In the genomic region with DNA sequence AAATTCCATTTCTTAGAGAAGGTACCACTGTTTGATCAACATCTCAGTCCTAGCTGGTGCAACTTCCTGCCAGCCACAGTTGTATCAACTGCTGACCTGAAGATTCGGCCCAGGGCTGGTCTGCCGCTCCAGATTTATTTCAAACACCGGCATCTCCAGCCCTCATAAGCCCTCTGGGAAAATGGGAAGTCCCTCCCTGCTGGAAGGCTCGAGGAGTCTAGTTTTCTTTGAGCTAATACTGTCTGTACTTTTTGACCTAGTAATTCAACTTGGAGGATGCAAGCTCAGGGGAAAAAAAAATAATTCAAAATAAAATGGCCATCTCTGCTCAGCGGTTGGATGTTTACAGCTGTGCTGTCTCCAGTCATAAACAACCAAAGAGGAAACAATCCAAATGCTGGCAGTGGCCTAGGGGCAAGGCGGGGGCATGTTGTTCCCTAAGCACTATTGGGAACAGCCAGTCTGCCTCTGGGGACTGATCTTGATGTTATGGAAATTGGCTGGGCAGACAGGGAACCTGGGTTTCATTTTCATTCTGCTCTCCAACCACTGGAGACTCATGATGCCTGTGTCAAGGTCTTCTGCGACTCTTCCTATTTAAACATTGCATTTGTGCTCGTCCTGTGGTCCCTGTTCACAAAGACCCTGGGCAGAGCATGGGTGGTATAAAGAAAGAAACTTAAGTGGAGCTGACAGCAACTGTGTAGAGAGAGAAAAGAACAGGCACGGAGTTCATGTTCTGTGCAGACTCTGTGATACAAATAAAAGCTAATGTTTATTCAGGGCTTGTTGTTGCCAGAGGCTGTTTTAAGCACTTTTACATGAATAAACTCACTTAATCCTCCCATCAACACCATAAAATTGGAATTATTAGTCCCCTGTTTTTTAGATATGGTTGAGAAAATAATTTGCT, we compare ENCODE assay signal across 10 mouse cellular contexts.
DNase-seq lines count a peak whose midpoint lies in the region; ATAC-seq and TF ChIP-seq lines count a peak whose summit lies in the region.
"Had no signal": no experiment of that assay in that cellular context is flagged by ENCODE, and none has a peak within 500 bp of the region (broad histone marks: within the 10 kb centered on the region; RNA-seq: fewer than 3 reads in every experiment).

No protein-coding gene starts in this region.

- peak; percentile 78 for DNase-seq in gastrocnemius, adult 18-20 months (ENCODE audit: low spot score)
- no peak for DNase-seq in gastrocnemius, postnatal 10 days
- DNase-seq in ES-CJ7 (ENCODE audit: low read depth, low spot score): peak; percentile 4
- peak; percentile 50 for DNase-seq in kidney, adult 18-20 months
- DNase-seq in lung, postnatal 0 days (ENCODE audit: low spot score): peak; percentile 88
- DNase-seq in right cerebral cortex, adult 18-20 months: no peak
- no peak for DNase-seq in layer of hippocampus, adult 11-12 months (ENCODE audit: low spot score)

- H3K4me2 ChIP-seq in lung, postnatal 0 days (replicated peaks; ENCODE audit: low read depth, low read length): no peak overlapping the region
- no peak overlapping the region for H3K4me2 ChIP-seq in forebrain, embryonic 15.5 days (replicated peaks)
- H3K4me2 ChIP-seq: forebrain, embryonic 12.5 days; midbrain, embryonic 12.5 days had no signal

- TF ChIP-seq EP300 in lung, postnatal 0 days (IDR thresholded peaks at IDR 0.05): peak; percentile 97

- 39% methylated on average over 9 of the region's 9 CpGs for WGBS in lung, postnatal 0 days
- 67% methylated on average over 9 of the region's 9 CpGs for WGBS in forebrain, embryonic 15.5 days

- H3K4me1 ChIP-seq in lung, postnatal 0 days (ENCODE audit: insufficient read depth, low read depth, low read length): no peaks in the 10 kb centered on the region; the same call in 1 of the 2 replicates
- H3K4me1 ChIP-seq in forebrain, embryonic 15.5 days: no peaks in the 10 kb centered on the region

- ATAC-seq in lung, postnatal 0 days: peak; percentile 98
- ATAC-seq in forebrain, embryonic 15.5 days (replicated peaks): no peak

- H3K9ac ChIP-seq in lung, postnatal 0 days (replicated peaks; ENCODE audit: low read depth): no peak overlapping the region
- no peak overlapping the region for H3K9ac ChIP-seq in forebrain, embryonic 15.5 days (replicated peaks)
- H3K9ac ChIP-seq: forebrain, embryonic 12.5 days; midbrain, embryonic 12.5 days had no signal

- no peaks in the 10 kb centered on the region for H3K9me3 ChIP-seq in lung, postnatal 0 days (ENCODE audit: low read length)
- H3K9me3 ChIP-seq in forebrain, embryonic 15.5 days: no peaks in the 10 kb centered on the region
- H3K9me3 ChIP-seq: forebrain, embryonic 12.5 days; midbrain, embryonic 12.5 days had no signal

- H3K36me3 ChIP-seq in lung, postnatal 0 days (ENCODE audit: insufficient read depth, low read length): no peaks in the 10 kb centered on the region
- no peaks in the 10 kb centered on the region for H3K36me3 ChIP-seq in forebrain, embryonic 15.5 days
- H3K36me3 ChIP-seq: forebrain, embryonic 12.5 days; midbrain, embryonic 12.5 days had no signal

- no peak overlapping the region for H3K4me3 ChIP-seq in lung, postnatal 0 days (ENCODE audit: low read depth, low read length)
- no peak overlapping the region for H3K4me3 ChIP-seq in forebrain, embryonic 15.5 days
- H3K4me3 ChIP-seq: forebrain, embryonic 12.5 days; midbrain, embryonic 12.5 days had no signal

- no peak for TF ChIP-seq CTCF in lung, postnatal 0 days (IDR thresholded peaks at IDR 0.05)

- H3K27ac ChIP-seq in lung, postnatal 0 days (ENCODE audit: low read length): peak overlapping the region; percentile 71
- H3K27ac ChIP-seq in forebrain, embryonic 15.5 days (replicated peaks): no peak overlapping the region
- H3K27ac ChIP-seq: forebrain, embryonic 12.5 days; midbrain, embryonic 12.5 days had no signal

- no peaks in the 10 kb centered on the region for H3K27me3 ChIP-seq in lung, postnatal 0 days (replicated peaks; ENCODE audit: insufficient read depth, low read length)
- H3K27me3 ChIP-seq in forebrain, embryonic 15.5 days: no peaks in the 10 kb centered on the region
- H3K27me3 ChIP-seq: forebrain, embryonic 12.5 days; midbrain, embryonic 12.5 days had no signal

Comparison
In these comparisons a context has a peak if more than half of its experiments do, and no peak if none do; other contexts are left out.
1. DNase-seq: peak in gastrocnemius, adult 18-20 months (single experiment), ES-CJ7 (single experiment), kidney, adult 18-20 months (single experiment) and lung, postnatal 0 days (single experiment); none in gastrocnemius, postnatal 10 days (single experiment), right cerebral cortex, adult 18-20 months (single experiment) and layer of hippocampus, adult 11-12 months (single experiment).